Mouse (Mus musculus) stomach, postnatal 0 days (tissue): ENCODE data around the gene Igsf3.

ENCODE experiments used
- CTCF ChIP-seq: IDR thresholded peaks from 2 replicates; pipeline ENCODE4 v1.5.1; 2016; ENCODE audit warnings: antibody characterized with exemption, low read depth, mild to moderate bottlenecking, moderate library complexity
- EP300 ChIP-seq: optimal IDR thresholded peaks from 2 replicates; pipeline ENCODE3; 2016; ENCODE audit warnings: antibody characterized with exemption

DNA sequence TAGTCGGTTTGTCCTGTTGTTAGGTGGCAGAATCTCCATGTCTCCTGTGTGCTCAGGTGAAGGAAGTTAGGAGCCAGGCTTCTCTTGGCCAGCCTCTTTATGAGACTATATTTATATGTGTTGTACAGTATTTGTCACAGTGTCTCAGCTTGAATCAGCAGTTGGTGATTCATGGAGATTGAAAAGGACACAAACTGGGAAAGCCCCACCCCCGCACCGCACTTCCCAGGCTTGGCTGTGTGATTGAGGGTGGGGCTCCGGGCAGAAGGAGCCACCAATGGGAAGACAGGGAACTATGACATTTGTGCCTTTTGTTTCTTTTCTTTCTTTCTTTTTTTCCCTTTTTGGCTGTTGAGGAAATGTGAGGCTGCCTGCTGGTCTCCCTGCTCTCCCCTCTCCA is 2.9 kb downstream of the Igsf3 start:
- TF ChIP-seq CTCF (no peak), EP300 (no peak)
